Mouse (Mus musculus) adrenal gland, postnatal 4 days (tissue): ENCODE data around the gene Mef2c. TPM values are rescaled to one million over a fixed set of nuclear protein-coding genes. Genes with fewer than 3 reads are reported as not detected.
A peak's percentile ranks its signal among the peaks of the same experiment; 100 is the strongest.

Experiments
- DNase-seq, 2 experiments: peaks; one replicate each; pipeline ENCODE4 v3.0.0; 2021 to 2022; ENCODE audit warnings: low spot score in 2 of 2, mixed read lengths in 2 of 2
- total RNA-seq, 2 experiments: library from RNA; stranded (reverse); gene quantifications; 2 replicates each; pipeline ENCODE4 v1.2.3; 2021

Gene Mef2c
- total RNA-seq, 2 experiments from 2014 or later: 80.2 to 88.7 TPM

- no peak for DNase-seq
Measured at GRCm38 (mm10) chr13:83607883-83608581, 104.2 kb downstream of the Mef2c start.

DNA sequence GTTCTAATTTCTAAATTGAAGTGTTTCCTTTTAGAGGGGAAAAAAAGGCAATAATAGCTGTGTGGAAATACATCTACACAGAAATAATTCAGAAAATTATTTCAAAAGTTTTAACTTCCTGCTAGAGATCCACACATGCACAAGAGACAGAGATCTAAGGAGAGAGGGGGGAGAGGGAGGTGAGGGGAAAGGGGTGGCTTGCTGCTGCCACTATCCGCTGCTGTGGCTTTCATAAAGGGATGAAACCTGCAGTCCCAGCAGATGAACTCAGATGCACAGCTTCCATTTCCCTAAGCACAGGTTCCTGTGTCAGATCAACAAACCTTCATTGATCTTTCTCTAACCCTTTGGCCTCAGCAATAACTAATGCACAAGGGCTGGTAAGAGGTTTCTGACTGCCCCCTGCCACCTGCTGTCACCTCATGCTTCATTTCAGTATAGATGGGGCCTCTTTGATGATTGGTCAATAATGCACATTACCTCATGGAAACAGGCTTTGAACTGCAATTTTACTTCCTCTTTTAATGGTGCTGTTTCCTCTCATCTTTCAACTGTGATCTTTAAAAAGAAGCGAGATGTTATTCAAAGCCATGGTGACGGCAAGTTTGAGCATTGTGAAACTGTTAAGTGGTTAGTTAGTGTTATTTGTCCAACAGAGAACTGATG lies 105.2 kb downstream of the Mef2c start:
- DNase-seq: no peak

DNA sequence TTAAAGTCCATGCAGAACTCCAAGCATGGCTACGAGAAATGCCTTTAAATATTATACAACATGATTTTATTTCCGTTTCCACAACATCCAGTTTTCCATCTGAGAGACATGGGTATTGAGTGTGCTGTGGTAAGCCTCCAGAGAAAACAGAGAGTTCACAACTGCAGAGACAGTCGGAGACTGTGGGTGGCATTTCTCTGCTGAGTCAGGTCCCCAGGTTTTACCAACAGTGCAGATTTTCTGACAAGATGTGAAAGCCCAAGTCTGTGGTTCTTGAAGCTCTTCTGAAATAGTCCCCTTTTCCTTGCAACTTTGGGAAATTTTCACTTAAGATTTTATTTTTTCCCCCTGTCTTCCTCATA lies 105.7 kb downstream of the Mef2c start:
- no peak for DNase-seq

GRCm38 (mm10) chr13:83610124-83610523 lies 106.3 kb downstream of the Mef2c start:
- no peak for DNase-seq

DNA sequence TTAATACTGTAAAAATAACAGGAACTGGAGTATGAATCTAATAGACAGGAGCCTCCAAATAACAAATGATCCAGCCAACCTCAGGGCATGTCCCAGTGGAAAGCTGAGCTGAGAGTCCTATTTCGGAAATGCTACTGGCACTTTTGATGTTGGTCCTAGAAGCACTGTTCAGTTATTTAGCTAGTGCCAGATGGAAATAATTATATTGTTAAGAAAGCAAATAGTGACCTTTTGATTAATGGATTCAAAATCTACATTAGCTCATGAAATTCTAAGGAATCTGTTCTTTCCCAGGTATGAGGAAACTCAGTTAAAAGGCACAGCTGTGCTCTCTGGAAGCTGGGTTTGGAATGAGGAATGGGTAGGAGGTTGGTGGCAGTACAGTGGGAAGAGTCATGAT lies 108.4 kb downstream of the Mef2c start:
- DNase-seq: no peak

DNA sequence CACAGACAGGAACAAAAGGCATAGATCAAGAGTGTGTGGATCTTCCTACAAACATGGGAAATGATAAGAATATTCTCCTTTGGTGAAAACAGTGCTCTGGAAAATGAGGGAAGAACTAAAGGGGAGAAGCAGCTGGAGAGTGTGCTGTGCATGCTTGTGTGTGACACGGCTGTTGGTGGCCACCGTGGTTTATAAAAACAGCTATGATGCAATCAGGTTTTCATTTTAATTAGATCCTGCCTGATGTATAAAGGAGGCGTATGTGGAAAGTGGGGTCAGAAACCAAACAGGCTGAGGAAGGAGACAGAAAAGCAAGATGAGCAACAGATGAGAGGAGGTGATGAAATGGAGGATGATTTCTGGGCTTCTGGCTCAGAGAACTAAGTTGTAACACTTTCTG lies 112.0 kb downstream of the Mef2c start:
- no peak for DNase-seq

- DNase-seq: no peak
Measured at GRCm38 (mm10) chr13:83624651-83625050, 120.8 kb downstream of the Mef2c start.

DNA sequence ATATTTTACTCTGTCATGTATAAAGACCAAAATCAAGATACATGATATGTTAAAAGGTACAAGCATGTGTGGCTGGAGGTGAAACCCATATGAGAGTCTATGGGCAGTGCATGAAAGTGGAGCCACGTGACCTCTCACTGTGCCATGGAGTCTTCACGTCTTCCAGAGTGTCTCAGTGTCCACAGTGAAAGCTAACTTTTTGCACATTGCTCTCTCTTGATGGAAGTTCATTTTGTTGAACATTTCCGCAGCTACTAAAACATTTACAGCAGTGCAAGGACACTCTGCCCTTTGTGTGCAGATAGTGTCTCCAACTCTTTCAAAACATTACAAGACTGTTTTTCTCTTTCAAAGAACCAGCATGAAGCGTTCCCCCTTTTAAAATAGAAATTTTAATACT lies 123.6 kb downstream of the Mef2c start:
- DNase-seq: no peak

DNA sequence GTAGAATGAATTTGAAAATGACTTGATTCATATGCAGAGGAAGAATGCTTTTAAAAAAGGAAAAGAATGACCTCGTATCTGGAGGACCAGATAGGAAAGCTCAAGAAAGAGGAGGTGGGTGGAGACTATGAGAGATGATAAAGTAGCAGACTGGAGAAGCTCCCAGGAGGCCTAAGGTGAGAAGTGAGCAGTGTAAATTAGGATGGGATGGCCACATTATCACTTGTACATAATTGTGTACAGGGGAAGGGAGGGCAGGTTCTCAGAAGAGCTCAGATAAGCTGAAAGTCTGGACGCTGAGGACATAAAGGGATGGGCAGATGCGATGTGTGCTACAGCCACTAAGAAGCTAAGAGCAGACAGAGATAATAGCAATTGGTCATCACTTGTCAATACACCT lies 124.3 kb downstream of the Mef2c start:
- DNase-seq: no peak

DNA sequence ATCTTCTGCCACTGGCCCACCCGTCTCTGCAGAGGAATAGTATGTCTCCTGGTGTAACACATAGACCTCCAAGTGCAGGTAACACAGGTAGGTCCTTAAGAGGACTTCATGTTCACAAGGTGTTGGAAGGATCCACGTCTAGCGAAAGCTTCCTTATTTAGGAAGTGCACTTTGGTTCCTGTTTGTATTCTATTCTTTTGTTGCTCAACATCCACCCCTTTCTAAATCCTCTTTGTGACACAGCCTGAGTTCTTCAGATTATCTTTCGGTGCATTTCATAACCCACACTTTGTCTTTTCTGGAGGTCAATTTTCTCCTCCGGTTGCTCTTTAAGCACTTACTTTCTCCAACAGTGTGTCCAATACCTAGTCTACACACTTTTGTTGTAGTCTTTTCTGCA lies 129.3 kb downstream of the Mef2c start:
- DNase-seq: no peak

- no peak for DNase-seq
Measured at GRCm38 (mm10) chr13:83635218-83635617, 131.4 kb downstream of the Mef2c start.

DNA sequence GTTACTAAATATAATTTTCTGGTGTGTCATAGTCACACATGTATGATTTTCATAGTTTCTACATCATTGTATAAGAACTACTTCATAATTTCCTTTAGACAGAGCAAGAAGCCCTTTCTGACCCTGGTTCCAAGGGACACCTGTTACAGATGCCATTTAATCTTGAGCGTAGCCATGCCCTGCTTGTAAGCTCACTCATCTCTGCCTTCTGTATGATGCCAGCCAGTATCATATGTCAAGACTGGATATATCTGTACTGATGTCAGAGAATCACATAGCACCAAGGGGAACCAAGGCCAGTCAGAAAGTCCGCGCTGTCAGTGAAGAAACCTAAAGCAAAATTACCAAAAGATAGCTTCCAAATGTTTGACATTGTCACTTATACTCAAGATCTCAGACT lies 133.8 kb downstream of the Mef2c start:
- DNase-seq: no peak

- no peak for DNase-seq
Measured at GRCm38 (mm10) chr13:83638735-83639134, 134.9 kb downstream of the Mef2c start.

DNA sequence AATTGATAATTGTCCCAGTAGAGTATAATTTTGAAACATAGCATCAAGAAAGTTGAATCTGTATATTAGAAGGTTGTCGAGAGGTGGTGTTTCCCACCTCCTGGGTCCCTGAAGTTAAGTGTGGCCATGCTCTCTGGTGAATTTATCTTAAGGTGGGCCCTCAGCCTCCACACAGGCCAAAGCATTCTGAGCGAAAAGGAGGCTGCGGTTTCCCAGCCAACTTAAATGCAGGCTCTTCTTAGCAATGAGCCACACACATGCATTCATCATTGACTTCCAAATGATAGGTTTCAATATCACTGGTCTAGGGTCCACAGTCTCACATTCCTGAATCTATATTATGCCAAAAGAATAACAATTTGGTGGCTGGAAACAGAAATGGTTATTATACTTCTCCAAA lies 145.2 kb downstream of the Mef2c start:
- no peak for DNase-seq

- DNase-seq: no peak
Measured at GRCm38 (mm10) chr13:83649795-83650476, 146.1 kb downstream of the Mef2c start.

DNA sequence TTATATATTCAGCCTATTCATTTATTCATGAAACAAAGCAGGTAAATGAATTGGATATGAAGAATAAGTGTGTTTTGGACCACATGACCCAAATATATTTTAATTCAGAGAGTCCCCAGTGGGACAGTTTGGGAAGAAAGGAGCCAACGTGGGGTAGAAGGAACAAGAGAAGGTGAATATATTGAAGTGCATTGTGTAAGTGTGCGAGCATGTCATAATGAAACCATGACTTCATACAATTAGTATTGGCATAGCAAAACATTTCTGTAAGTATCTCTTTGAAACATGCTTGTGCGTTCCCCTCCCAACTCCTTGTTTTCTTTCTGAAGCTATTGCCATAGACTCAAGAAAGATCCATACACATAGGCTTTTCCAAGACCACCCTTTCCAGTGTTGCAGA lies 147.0 kb downstream of the Mef2c start:
- no peak for DNase-seq

DNA sequence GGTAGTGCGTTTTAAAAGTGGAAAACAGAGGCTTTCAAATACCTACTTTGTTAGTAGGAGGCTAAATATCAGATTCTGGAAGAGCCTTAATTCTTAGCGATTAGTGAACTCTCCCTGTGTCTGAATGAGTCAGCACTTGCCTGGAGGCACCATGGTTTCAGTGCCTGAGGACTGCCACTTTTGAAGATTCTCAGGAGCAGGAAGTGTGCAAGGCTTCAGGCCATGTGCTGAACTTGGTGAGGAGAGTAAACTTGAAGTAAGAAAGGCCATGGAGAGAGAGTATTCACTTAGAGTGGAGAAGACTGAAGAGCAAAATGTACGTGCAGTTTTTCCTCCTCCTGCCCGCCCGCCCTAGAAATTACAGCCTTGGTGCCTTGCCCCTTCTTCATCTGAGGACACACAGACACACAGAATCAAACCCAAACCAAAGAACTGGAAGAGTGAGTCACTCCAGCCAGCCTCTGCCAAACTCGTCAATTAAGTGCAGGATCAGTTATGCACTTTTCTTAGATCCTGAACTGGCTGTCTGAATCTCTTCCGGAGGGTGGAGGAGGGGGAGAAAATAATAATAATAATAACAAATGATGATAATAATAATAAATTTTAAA lies 148.2 kb downstream of the Mef2c start:
- no peak for DNase-seq

GRCm38 (mm10) chr13:83652560-83652959 lies 148.7 kb downstream of the Mef2c start:
- no peak for DNase-seq

DNA sequence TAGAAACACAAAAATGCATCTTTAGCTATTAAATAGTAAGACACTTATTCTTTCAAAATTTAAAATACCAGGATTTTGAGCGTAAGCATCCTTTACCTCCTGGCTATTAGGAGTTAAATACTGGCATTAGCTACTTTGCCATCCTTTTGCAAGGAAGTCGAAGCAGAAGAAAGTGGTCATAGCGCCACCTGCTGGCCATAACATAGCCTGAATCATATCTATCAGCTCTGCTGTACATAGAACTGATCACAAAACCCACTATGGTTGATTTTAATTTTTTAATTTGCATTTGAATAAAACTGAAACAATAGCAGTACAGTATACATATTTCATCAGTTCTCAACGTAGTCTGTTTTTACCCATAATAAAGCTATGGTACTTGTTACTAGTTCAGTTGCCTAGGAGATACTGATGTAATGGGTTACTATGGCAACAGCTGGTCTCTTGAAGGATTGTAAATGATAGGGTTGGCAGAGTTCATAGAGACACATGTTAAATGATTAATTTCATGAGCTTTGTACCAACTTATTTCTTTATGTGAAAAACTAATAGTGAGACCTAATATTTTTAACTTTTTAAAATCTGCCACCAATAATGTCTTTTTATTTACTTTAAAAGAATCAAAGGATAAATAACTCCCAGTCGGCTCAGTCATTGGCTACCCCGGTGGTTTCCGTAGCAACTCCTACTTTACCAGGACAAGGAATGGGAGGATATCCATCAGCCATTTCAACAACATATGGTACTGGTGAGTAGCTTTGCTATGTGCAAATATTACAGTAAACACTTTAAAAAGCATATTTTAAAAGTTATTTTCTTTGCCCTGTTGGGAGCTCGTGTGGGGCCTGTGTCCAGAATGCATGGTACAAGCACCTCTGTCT lies 151.3 kb downstream of the Mef2c start:
- DNase-seq: peak; percentile 33 to 66

GRCm38 (mm10) chr13:83656094-83656493 lies 152.3 kb downstream of the Mef2c start:
- DNase-seq: no peak

- DNase-seq: no peak
Measured at GRCm38 (mm10) chr13:83656773-83657172, 152.9 kb downstream of the Mef2c start.
